Mouse (Mus musculus) midbrain, embryonic 12.5 days (tissue): ENCODE results near the gene Bcorl1. TPM values are rescaled to one million over a fixed set of nuclear protein-coding genes. Genes with fewer than 3 reads are reported as not detected.
A peak's percentile ranks its signal among the peaks of the same experiment; 100 is the strongest.

Experiments
- ATAC-seq: fragments of 200-750 bp; cut with Nextera tagmentation; 2 replicates; pipeline ENCODE4 v1.8.0; 2017; ENCODE audit warnings: low read depth, moderate TSS enrichment, moderate library complexity; ENCODE audit not compliant: low FRiP score
- H3K27ac ChIP-seq: fragments of 300-500 bp; sonication (generic); replicated peaks from 2 replicates; pipeline ENCODE4 v1.5.1; 2016; ENCODE audit warnings: mild to moderate bottlenecking
- H3K27me3 ChIP-seq: fragments of 300-500 bp; sonication (generic); 2 replicates; pipeline ENCODE4 v1.6.1; 2016; ENCODE audit warnings: mild to moderate bottlenecking
- H3K36me3 ChIP-seq: fragments of 300-500 bp; sonication (generic); 2 replicates; pipeline ENCODE4 v1.6.1; 2016
- H3K4me1 ChIP-seq: fragments of 300-500 bp; sonication (generic); 2 replicates; pipeline ENCODE4 v1.6.1; 2016
- H3K4me2 ChIP-seq: fragments of 300-500 bp; sonication (generic); replicated peaks from 2 replicates; pipeline ENCODE4 v1.6.1; 2016; ENCODE audit warnings: mild to moderate bottlenecking, moderate library complexity
- H3K4me3 ChIP-seq: fragments of 300-500 bp; sonication (generic); 2 replicates; pipeline ENCODE4 v1.5.1; 2016; ENCODE audit warnings: mild to moderate bottlenecking
- H3K9ac ChIP-seq: fragments of 300-500 bp; sonication (generic); replicated peaks from 2 replicates; pipeline ENCODE4 v1.6.1; 2016; ENCODE audit warnings: mild to moderate bottlenecking, moderate library complexity
- H3K9me3 ChIP-seq: fragments of 300-500 bp; sonication (generic); 2 replicates; pipeline ENCODE4 v1.6.1; 2016; ENCODE audit warnings: mild to moderate bottlenecking
- WGBS: fragments of 180-500 bp; shearing (Covaris S2); methylation state at CpG from one replicate; pipeline ENCODE4 v1.1.7; 2016; 5-methylcytosine and 5-hydroxymethylcytosine counted together
- polyA plus RNA-seq: library from polyadenylated mRNA; unstranded; fragments of >200 nt; fragmentation: Nextera tagmentation; extraction: Ambion mirVana; gene quantifications from 2 replicates; pipeline ENCODE4 v1.2.1, GENCODE M21; 2016

Bcorl1 gene
- 6.7 and 8.3 TPM in 2 replicates for polyA plus RNA-seq

- Histone ChIP-seq H3K9me3 (no peaks in the 10 kb centered on the region), H3K4me2 (peak within 1 kb of the TSS; percentile 75), H3K4me1 (no peaks in the 10 kb centered on the region), H3K9ac (peak within 1 kb of the TSS; percentile 56), H3K27ac (no peak within 1 kb of the TSS), H3K36me3 (no peaks in the 10 kb centered on the region), H3K4me3 (peak within 1 kb of the TSS; percentile 60), H3K27me3 (no peaks in the 10 kb centered on the region; the same call in none of the 2 replicates)
- ATAC-seq: no peak
- 25% methylated on average over 19 of the region's 33 CpGs for WGBS
These were observed at the start of gene Bcorl1 for GRCm38 (mm10) chrX:48341141-48341540. Bcorl1 (plus strand) TSS chrX:48341358.

- Histone ChIP-seq H3K4me1 (no peaks in the 10 kb centered on the region), H3K9ac (no peak overlapping the region), H3K27ac (no peak overlapping the region), H3K36me3 (no peaks in the 10 kb centered on the region), H3K4me2 (no peak overlapping the region), H3K9me3 (no peaks in the 10 kb centered on the region), H3K27me3 (0 out of 2 replicates have a peak, but pooled peaks cover 11% of the 10 kb centered on the region), H3K4me3 (no peak overlapping the region)
- ATAC-seq: no peak
- 37% methylated on average over 3 of the region's 3 CpGs for WGBS
These were observed 49.7 kb upstream of the Bcorl1 start for GRCm38 (mm10) chrX:48291413-48291812.

GRCm38 (mm10) chrX:48305356-48305755 lies 35.8 kb upstream of the Bcorl1 start:
- no peak for ATAC-seq
- no peaks in the 10 kb centered on the region for H3K9me3 ChIP-seq
- H3K4me3 ChIP-seq: no peak overlapping the region
- H3K27ac ChIP-seq: no peak overlapping the region
- H3K4me2 ChIP-seq: no peak overlapping the region
- no peaks in the 10 kb centered on the region for H3K4me1 ChIP-seq
- H3K36me3 ChIP-seq: no peaks in the 10 kb centered on the region
- peaks cover 7% of the 10 kb centered on the region; the same call in 1 of the 2 replicates for H3K27me3 ChIP-seq
- H3K9ac ChIP-seq: no peak overlapping the region
- 87% methylated on average over 4 of the region's 4 CpGs for WGBS

GRCm38 (mm10) chrX:48310706-48311517 lies 30.2 kb upstream of the Bcorl1 start:
- H3K27ac ChIP-seq: no peak overlapping the region
- H3K4me2 ChIP-seq: peak overlapping the region; percentile 47
- WGBS: 27% methylated on average over 25 of the region's 26 CpGs
- no peak overlapping the region for H3K9ac ChIP-seq
- H3K27me3 ChIP-seq: peaks cover 23% of the 10 kb centered on the region
- no peaks in the 10 kb centered on the region for H3K36me3 ChIP-seq
- peaks cover 3% of the 10 kb centered on the region; the same call in 1 of the 2 replicates for H3K4me1 ChIP-seq
- no peak for ATAC-seq
- no peaks in the 10 kb centered on the region for H3K9me3 ChIP-seq
- H3K4me3 ChIP-seq: peak overlapping the region; percentile 23

- no peak overlapping the region for H3K4me3 ChIP-seq
- H3K4me2 ChIP-seq: no peak overlapping the region
- peaks cover 3% of the 10 kb centered on the region; the same call in 1 of the 2 replicates for H3K4me1 ChIP-seq
- H3K9me3 ChIP-seq: no peaks in the 10 kb centered on the region
- WGBS: 82% methylated on average over 5 of the region's 5 CpGs
- peaks cover 26% of the 10 kb centered on the region for H3K27me3 ChIP-seq
- no peak overlapping the region for H3K9ac ChIP-seq
- no peak for ATAC-seq
- H3K36me3 ChIP-seq: no peaks in the 10 kb centered on the region
- H3K27ac ChIP-seq: no peak overlapping the region
These were observed 29.4 kb upstream of the Bcorl1 start for GRCm38 (mm10) chrX:48311727-48312126.

- 17% methylated on average over 33 of the region's 33 CpGs for WGBS
- H3K4me3 ChIP-seq: peak overlapping the region; percentile 43
- H3K36me3 ChIP-seq: no peaks in the 10 kb centered on the region
- peaks cover 3% of the 10 kb centered on the region; the same call in 1 of the 2 replicates for H3K4me1 ChIP-seq
- peak; percentile 77 for ATAC-seq
- H3K4me2 ChIP-seq: peak overlapping the region; percentile 60
- H3K27ac ChIP-seq: no peak overlapping the region
- H3K9ac ChIP-seq: peak overlapping the region; percentile 43
- H3K9me3 ChIP-seq: no peaks in the 10 kb centered on the region
- peaks cover 44% of the 10 kb centered on the region for H3K27me3 ChIP-seq
These were observed 26.6 kb upstream of the Bcorl1 start for GRCm38 (mm10) chrX:48314530-48315079.

GRCm38 (mm10) chrX:48317444-48317843 lies 23.7 kb upstream of the Bcorl1 start:
- no peaks in the 10 kb centered on the region for H3K9me3 ChIP-seq
- H3K36me3 ChIP-seq: no peaks in the 10 kb centered on the region
- peaks cover 36% of the 10 kb centered on the region for H3K27me3 ChIP-seq
- ATAC-seq: no peak
- no peak overlapping the region for H3K9ac ChIP-seq
- no peak overlapping the region for H3K4me3 ChIP-seq
- WGBS: 68% methylated on average over 3 of the region's 3 CpGs
- H3K27ac ChIP-seq: no peak overlapping the region
- no peaks in the 10 kb centered on the region; the same call in 1 of the 2 replicates for H3K4me1 ChIP-seq
- no peak overlapping the region for H3K4me2 ChIP-seq

GRCm38 (mm10) chrX:48318194-48318593 lies 23.0 kb upstream of the Bcorl1 start:
- H3K4me1 ChIP-seq: no peaks in the 10 kb centered on the region; the same call in 1 of the 2 replicates
- ATAC-seq: no peak
- H3K27ac ChIP-seq: no peak overlapping the region
- no peaks in the 10 kb centered on the region for H3K36me3 ChIP-seq
- WGBS: 24% methylated on average over 9 of the region's 9 CpGs
- H3K4me3 ChIP-seq: no peak overlapping the region
- no peak overlapping the region for H3K4me2 ChIP-seq
- no peak overlapping the region for H3K9ac ChIP-seq
- peaks cover 36% of the 10 kb centered on the region for H3K27me3 ChIP-seq
- H3K9me3 ChIP-seq: no peaks in the 10 kb centered on the region

- no peak for ATAC-seq
- no peaks in the 10 kb centered on the region for H3K9me3 ChIP-seq
- no peaks in the 10 kb centered on the region; the same call in none of the 2 replicates for H3K27me3 ChIP-seq
- H3K27ac ChIP-seq: no peak overlapping the region
- H3K9ac ChIP-seq: peak overlapping the region; percentile 56; the same call in 1 of the 2 replicates
- no peaks in the 10 kb centered on the region for H3K4me1 ChIP-seq
- WGBS: 20% methylated on average over 34 of the region's 35 CpGs
- H3K4me3 ChIP-seq: peak overlapping the region; percentile 60
- no peaks in the 10 kb centered on the region for H3K36me3 ChIP-seq
- H3K4me2 ChIP-seq: peak overlapping the region; percentile 75
These were observed 613 bp upstream of the Bcorl1 start for GRCm38 (mm10) chrX:48340441-48341049.

GRCm38 (mm10) chrX:48341621-48342161 lies 533 bp downstream of the Bcorl1 start:
- Histone ChIP-seq H3K27me3 (no peaks in the 10 kb centered on the region; the same call in none of the 2 replicates), H3K9me3 (no peaks in the 10 kb centered on the region), H3K27ac (no peak overlapping the region), H3K9ac (peak overlapping the region; percentile 56), H3K4me3 (peak overlapping the region; percentile 60), H3K36me3 (no peaks in the 10 kb centered on the region), H3K4me1 (no peaks in the 10 kb centered on the region), H3K4me2 (peak overlapping the region; percentile 75)
- no peak for ATAC-seq
- 19% methylated on average over 16 of the region's 73 CpGs for WGBS

- H3K36me3 ChIP-seq: no peaks in the 10 kb centered on the region
- no peak for ATAC-seq
- no peak overlapping the region for H3K27ac ChIP-seq
- H3K4me3 ChIP-seq: peak overlapping the region; percentile 60
- 26% methylated on average over 16 of the region's 16 CpGs for WGBS
- H3K9ac ChIP-seq: no peak overlapping the region
- H3K4me1 ChIP-seq: no peaks in the 10 kb centered on the region
- H3K27me3 ChIP-seq: no peaks in the 10 kb centered on the region; the same call in none of the 2 replicates
- H3K4me2 ChIP-seq: peak overlapping the region; percentile 75
- H3K9me3 ChIP-seq: no peaks in the 10 kb centered on the region
These were observed 1.6 kb downstream of the Bcorl1 start for GRCm38 (mm10) chrX:48342731-48343130.
